Mouse (Mus musculus) left cerebral cortex, postnatal 10 days (tissue): ENCODE measurements around the gene Uck1. TPM values are rescaled to one million over a fixed set of nuclear protein-coding genes. Genes with fewer than 3 reads are reported as not detected.
A peak's percentile ranks its signal among the peaks of the same experiment; 100 is the strongest.

Source experiments
- DNase-seq, 2 experiments: peaks; one replicate each; pipeline ENCODE4 v3.0.0; 2021 to 2022; ENCODE audit warnings: low spot score in 2 of 2, mixed read lengths in 1 of 2; ENCODE audit errors: extremely low spot score in 1 of 2
- intact Hi-C: fragments of 180-260 bp; cut with DNase I; formaldehyde crosslinking; loops from one replicate; pipeline ENCODE4 v1.15.1; 2025
- total RNA-seq, 2 experiments: library from RNA; stranded (reverse); gene quantifications; 2 replicates each; pipeline ENCODE4 v1.2.3; 2021

The Uck1 gene
- total RNA-seq, 2 experiments from 2014 or later, result 65.2 to 74.9 TPM

DNA sequence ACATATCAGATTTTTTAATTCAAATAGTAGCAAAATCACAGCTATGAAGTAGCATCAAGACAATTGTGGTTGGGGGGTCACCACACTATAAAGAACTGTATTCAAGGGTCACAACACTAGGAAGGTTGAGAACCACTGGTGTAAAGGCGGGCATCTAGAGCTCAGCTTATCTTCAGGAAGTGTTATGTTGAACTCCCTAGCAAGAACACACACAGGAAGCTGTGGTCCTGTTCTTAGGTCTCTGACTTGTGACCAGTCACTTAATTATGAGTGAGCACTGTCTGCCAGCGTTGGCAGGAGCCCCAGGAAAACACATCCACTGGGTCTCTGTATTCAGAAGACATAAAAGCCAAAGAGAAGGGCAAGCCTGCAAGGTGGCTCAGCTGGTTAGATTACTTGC lies 22.3 kb upstream of the Uck1 start:
- no peak for DNase-seq
- intact Hi-C loops, result no loop called here

DNA sequence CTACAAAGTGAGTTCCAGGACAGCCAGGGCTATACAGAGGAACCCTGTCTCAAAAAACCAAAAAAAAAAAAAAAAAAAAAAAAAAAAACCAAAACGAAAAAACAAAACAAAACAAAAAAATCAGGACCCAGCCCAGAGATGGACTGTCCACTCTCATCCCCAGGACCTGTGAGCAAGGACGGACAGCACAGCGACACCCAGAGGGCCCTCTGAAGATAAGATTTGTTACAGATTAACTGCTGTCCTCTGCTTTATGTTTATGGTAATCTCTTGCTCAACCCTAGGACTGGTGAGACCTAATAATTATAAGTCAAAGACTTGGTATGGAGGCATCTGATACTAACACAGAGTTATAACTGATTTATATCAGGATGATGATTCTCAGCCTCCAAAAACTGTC lies 15.9 kb upstream of the Uck1 start:
- intact Hi-C loops, result no loop called here
- DNase-seq, result no peak

DNA sequence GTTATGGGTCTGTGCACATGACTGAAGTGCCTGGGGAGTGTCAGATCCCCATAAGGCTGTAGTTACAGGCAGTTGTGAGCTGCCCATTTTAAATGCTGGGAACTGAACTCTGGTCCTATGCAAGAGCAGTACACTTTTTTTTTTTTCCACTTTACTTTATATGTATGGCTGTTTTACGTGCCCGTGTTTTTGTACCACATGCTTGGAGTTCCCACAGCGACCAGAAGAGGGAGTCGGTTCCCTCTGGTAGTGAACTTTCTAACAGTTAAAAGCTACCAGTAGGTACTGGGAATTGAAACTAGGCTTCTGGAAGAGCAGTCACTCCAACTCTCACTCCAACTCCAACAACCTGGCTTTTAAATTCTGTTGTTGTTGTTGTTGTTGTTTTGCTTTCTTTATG lies 676 bp upstream of the Uck1 start:
- DNase-seq, result peak in 1 of 2 experiments; percentile 50
- intact Hi-C loops, result no loop called here

DNA sequence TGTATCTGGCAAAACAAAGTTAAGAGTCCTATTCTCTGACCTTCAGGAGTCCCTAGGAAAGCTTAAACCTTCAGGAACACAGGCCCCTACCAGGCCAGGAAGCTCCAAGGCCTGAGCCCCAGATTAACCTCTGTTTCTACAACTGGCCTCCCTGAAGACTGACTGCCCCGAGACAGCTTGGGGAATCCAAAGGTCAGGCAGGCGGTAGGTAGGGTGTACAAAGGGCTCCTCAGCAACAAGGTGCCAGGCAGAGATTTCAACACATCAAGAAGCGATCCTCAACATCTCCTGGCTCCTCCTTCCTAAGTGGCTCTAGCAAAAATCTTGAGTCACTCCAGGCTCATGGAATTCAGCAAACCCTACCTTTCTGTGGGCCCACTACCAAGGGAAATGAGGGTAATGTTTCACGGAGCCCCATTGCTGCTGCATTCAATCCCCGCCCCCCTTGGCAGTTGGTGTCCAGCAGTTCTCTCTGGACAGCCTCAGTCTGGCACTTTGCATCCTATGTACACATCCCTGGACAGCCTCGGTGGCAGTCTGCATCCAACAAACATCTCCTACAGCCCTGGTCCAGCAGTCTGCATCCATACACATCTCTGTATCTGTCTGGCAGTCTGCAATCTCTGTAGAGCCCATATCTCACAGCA lies 949 bp downstream of the Uck1 start:
- DNase-seq, result peak in 1 of 2 experiments; percentile 37
- intact Hi-C loops, result no loop called here

DNA sequence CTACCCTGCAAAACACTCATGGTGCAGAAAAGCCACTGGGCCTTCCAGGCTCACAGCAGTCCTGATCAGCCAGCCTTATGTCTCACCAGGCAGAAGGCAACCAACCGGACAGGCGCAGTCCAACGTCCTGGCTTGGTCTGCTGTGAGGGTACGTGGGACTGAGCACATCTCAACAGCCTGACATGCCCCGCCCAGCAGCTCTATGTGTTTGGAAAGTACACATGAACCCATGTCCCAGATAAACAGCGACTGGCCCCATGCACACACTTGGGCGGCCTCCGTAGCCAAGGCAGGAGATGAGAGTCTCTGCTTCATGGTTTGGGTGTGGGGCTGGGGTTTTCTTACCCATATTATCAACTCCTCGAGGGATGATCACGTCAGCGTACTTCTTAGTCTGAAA lies 3.7 kb downstream of the Uck1 start:
- no peak for DNase-seq
- intact Hi-C loops, result no loop called here

DNA sequence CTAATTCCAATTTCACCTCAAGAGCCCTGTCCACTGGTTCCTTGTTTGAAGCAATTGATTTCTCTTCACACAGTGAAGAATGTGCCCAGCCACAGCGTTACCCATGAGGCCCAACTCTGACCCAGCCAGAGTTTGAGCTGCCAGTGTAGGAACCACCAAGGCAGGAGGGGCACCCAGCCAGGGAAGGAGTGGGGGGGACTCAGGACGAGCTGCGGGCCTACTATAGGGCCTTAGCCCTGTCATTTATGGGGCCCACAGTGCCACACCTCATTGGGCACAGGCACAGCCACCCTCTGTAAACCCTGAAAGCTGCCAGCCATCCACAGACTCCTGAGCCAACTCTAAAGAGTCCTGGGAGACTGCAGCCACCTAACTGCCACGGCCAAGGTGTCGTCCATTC lies 5.4 kb downstream of the Uck1 start:
- DNase-seq, result no peak
- intact Hi-C loops, result no loop called here

DNA sequence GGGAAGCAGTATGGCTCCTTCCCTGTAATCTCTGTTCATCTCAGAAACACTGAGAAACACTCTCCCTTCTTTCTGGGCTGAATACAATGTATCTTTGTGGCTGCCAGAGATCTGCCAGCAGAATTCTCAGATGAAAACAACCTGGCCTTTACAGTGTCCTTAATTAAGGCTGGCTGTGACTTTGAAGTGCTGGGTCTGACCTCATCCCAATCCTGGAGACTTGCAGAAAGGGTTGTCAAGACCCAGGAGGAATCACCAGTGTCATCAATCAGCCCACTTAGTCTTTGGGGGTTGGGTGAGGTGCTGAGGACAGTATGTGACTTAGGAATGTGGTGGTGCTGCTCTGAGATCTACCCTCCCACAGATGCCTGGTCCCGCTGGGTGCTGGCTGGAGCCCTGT lies 6.6 kb downstream of the Uck1 start:
- DNase-seq, result no peak
- intact Hi-C loops, result no loop called here

DNA sequence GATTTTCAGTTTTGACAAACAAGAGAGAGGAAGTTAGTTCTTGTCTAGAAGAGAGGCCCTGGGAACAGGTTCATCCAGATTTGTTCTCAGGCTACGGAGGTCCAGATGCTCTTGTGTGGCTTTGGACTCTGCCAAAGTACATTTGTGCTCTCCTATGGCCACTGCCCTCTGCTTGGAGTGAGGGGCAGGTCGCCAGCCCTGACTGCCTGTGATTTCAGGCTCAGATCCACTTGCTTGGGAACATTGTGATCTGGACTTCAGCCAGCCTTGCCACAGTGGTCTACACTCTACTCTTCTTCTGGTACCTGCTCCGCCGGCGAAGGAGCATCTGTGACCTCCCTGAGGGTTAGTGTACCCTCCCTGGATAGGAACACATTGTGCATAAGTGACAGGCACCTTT lies 7.3 kb downstream of the Uck1 start:
- intact Hi-C loops, result no loop called here
- DNase-seq, result no peak

DNA sequence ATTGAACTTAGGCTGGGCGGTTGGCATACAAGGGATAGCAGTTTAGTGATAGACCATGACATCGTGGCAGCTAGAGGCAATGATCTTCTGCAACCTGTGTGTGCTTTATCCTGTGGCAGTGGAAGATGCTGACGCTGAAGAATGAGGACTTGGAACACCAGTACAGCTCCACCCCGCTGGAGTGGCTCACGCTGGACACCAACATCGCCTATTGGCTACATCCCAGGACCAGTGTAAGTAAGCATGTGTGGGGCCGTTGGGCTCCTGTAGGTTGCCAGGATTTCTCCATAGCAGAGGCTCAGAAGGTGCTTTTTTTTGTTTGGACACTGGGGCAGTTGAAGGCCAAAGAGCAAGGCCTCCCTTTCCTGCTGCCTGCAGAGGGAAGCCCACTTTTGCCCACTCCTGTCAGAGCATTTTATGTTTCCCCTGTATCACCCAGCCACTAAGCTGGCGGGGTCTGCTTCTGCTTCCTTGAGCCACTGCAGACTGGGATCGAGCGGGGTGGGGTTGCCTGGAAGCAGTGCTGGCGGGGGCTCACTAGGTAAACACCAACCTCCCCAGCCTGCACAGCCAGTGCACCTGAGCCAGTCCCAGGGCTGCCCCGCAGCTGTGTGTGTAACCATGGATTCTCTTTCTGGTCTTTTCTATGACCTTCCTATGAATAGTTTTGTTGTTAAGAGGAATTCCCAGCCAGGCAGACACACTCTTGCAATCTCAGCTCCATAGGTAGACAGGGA lies 8.0 kb downstream of the Uck1 start:
- intact Hi-C loops, result no loop called here
- no peak for DNase-seq

DNA sequence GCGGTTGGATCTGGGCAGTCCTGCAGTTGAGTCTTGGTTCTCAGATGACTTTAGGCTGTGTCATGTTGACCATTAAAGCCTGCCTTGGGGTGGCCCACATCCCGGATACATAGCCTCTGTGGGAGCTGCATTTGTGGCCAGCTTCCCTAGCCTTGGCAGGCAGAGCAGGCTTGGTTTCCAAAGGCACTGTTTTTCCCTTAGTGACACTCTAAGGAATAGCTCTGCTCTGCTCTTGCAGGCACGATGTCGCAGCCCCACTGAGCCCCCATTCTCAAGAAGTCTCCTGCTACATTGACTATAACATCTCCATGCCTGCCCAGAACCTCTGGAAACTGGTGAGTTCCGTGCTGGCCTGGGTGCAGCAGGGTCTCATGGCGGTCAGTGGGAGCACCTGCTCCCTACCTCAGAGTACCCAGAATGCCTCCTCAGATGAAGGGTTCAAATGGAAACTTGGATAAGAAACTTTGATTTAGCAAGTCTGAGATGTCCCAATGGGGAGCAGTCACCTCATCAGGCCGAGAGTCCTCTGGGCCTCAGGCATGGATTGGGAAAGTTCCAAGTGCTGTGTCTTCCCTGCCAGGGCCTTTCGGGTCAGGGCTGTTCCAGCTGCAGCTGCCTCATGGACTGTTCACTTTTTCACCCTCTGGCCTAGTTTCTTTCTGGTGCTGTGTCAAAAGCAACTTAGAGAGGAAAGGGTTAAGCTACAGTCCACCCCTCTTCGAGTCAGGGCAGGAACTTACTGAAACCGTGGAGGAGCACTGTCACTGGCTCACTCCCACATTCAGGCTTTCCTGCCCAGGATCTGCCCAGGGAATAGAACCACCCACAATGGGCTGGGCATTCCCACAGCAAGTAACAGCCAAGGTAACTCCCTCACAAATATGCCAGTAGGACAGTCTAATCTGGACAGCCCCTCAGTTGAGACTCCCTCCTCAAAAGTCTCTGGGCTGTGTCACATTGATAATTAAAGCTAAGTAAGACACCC lies 11.3 kb downstream of the Uck1 start:
- DNase-seq, result no peak
- intact Hi-C loops, result no loop called here

DNA sequence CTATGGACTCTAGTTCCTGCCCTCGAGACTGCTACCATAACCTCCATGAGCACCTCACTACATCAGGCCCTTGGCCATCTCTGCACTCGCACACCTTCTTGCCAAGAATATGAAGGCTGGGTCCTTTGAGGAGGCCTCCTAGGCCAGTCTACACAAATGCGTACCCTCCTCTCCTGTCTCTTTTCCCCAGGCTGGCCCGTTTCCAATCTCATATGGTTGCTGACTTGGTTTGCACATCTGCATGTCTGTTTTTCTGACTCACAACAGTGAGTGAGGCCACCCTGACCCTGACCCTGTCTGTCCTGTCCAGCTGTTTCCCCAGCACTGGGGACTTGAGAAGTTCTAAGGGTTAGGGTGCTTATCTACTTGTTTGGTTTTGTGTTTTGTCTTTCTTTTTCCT lies 13.2 kb downstream of the Uck1 start:
- intact Hi-C loops, result no loop called here

DNA sequence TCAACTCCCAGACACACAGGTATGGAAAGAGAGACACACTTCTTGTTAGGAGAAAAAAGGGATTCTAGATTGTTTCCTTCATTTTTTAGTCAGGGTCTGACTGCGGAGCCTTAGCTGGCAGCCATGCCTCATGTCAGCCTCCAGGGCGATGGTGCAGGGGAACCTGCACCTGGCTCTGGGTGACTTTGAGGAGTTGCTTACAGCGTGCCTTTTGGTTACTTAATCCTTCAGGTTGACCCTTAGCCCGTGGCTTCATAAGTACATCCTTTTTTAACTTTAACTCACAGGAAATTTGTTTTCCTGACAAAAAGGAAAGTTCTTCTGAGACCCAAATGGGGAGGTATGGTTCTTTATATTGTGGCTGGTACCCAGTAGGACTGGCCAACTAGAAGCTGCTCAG lies 17.0 kb downstream of the Uck1 start:
- intact Hi-C loops, result no loop called here
- no peak for DNase-seq

More for the DNA sequence above, 13.2 kb downstream of the Uck1 start:
- no peak for DNase-seq

DNA sequence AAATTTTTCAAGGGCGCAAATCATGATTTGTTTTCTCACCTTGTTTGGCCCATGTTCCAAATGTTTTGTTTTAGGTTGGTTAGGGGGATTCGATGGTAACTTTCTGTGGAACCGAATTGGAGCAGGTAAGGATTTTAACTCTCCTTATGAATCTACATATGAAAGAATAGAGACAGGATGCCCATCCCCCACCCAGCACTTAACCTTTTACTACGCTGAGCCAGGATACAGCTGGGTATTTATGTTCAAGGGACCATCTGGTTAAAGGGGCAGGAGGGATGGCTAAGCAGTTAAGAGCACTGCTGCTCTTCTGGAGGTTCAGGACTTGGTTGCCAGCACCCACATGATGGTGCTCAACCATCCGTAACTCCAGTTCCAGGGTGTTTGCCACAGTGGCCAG lies 19.4 kb downstream of the Uck1 start:
- intact Hi-C loops, result no loop called here
- DNase-seq, result no peak

DNA sequence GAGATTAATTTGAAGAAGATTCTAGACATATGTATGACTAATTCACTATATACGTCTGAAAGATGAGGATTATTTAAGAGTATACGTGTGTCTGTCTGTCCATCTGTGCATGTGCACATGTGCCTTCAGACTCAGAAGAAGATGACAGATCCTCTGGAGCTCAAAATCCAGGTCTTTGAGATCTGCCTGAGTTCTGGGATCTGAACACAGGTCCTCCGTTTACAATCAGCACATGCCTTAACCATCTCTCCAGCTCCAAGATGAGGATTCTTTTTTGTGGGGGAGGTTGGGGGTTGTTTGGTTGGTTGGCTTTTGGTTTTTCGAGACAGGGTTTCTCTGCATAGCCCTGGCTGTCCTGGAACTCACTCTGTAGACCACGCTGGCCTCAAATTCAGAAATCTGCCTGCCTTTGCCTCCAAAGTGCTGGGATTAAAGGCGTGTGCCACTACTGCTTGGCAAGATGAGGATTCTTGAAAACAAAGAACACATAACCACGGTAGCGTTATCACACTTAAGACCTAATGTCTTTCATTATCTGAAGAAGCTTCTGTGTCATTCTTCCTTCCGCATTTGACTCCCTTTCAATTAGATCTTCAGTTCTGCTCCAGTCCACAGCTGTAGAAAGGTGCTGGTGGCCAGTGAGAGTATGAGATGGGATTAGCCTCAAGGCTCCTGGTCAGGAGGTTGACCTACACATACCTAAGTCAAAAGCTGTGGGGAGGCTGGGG lies 21.1 kb downstream of the Uck1 start:
- DNase-seq, result no peak
- intact Hi-C loops, result no loop called here

DNA sequence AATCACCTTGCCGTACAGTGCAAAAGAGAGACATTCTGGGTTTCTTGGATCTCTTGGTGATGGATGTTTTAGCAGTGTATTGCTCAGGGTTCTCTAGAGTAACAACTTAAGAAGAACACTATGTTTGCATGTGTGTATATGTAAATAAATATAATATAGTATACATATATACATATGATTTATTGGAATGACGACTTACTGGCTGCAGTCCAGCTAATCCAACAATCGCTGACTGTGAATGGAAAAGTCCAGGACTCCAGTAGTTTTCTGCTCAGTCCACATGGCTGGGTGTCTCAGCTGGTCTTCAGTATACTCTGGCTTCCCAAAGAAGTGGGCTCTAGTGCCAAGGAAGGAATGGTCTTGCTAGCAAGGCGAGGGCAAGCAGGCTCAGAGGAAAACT lies 22.4 kb downstream of the Uck1 start:
- intact Hi-C loops, result no loop called here
- DNase-seq, result no peak

DNA sequence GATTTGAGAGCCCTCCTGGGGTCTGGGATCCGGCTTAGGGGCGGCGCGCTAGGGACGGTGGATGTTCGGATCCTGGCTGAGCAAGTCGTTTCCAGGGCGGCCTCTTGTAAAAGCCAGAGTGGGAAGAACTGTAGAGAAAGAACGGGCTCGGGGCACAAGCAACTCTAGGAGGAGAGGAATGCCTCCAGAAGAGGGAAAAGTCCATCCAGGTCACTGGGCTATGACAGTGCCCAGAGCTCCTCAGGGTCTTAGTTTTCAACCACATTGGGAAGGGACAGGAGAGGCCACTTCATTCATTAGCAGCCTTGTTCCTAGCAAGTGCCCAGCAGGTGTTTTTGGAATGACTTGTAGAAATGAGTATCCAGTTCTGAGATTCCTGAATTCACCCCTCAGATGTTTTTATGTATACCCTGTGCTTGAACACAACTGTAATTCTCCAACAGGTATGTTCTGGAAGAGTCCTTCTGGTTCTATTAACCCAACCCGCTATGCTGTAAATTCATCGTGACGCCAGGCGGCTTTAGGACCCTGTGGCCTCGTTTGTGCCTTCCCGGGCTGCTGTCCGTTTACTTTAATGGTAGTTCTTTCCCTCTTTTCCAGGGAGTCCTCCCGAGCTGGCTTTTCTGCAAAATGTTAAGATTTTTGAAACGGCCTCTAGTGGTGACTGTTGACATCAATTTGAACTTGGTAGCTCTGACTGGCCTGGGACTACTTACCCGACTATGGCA lies 23.0 kb downstream of the Uck1 start:
- intact Hi-C loops, result no loop called here
- peak in 1 of 2 experiments; percentile 27 for DNase-seq

DNA sequence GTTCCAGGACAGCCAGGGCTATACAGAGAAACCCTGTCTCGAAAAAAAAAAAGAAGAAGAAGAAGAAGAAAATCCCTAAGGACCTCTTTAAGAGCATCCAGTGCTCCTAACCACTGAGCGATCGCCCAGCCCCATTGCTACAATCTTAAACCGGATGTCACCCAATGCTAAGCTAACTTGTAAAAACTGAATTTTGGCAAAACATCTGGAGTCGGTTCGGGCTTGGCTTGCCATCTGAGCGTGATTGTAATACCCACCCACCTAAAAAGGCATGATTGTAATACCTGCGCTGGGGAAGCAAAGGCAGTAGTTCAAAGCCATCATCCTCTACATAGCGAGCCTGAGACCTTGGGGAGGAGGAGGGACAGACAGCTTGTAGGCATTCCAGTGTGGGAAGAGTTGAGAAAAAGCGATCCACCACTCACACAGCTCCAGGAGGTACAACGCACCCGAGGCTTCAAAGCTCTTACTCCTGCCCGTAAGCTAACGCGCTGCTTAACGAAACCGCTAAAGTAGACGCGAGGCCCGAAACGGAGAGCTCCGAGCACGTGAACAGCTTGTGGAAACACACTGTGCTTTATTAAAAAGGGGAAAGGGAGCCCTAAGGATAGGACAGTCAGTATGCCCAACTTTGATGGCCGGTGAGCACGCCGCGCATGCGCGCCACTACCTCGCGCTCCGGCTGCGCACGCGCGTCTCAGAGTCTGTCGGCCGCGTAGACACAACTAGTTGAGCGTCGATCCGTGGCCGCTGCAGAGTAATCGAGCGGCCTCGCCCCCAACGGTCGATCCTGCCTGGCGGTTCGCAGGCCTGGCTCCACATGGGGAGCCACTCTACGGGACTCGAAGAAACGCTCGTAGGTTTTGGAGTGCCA lies 23.8 kb downstream of the Uck1 start, which contains the start of gene Pomt1:
TSS of gene Pomt1 (plus strand) at position 705 of the 874 bp plus-strand sequence.
- intact Hi-C loops, result no loop called here
- peak; percentile 90 to 93 for DNase-seq
